16 mouse cellular contexts compared by ENCODE assay signal in genomic region chr19:55069054-55069453, GRCm38 (mm10).
"Had no signal": no experiment of that assay in that cellular context is flagged by ENCODE, and none has a peak within 500 bp of the region (broad histone marks: within the 10 kb centered on the region; RNA-seq: fewer than 3 reads in every experiment).

No protein-coding gene starts in this region.

- H3K4me3 ChIP-seq: kidney, embryonic 15.5 days; left cerebral cortex, adult 2 months; limb, embryonic 15.5 days; liver, embryonic 12.5 days; midbrain, embryonic 10.5 days; myocyte; neural tube, embryonic 15.5 days had no signal

- H3K4me1 ChIP-seq: kidney, embryonic 15.5 days; limb, embryonic 15.5 days; liver, embryonic 12.5 days; neural tube, embryonic 15.5 days had no signal

- H3K27ac ChIP-seq: kidney, embryonic 15.5 days; left cerebral cortex, adult 2 months; limb, embryonic 15.5 days; liver, embryonic 12.5 days; midbrain, embryonic 10.5 days; neural tube, embryonic 15.5 days; stomach, postnatal 0 days had no signal

- DNase-seq: kidney, adult 2 months; kidney, postnatal 14 days; lung, embryonic 14.5 days; lung, postnatal 10 days; lung, postnatal 4 days; midbrain, embryonic 14.5 days; thymus, adult 18-20 months; thymus, postnatal 14 days had no signal
